ENCODE assay signal across 8 mouse cellular contexts in the genomic region with DNA sequence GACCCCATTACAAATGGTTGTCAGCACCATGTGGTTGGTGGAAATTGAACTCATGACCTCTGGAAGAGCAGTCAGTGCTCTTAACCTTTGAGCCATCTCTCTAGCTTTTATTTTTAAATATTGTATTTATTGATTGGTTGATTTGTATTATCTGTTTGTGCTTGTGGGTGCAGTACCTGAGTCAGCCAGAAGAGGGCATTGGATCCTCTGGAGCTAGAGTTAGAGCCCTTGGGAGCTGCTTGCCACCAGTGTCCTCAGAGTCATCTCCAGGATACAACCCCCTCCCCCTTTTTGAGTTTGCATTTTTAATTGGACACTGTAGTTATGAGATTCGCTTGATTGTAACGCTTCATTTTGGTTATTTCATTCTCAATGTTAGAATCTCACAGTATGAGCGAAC. TPM values are rescaled to one million over a fixed set of nuclear protein-coding genes. Genes with fewer than 3 reads are reported as not detected.
DNase-seq lines count a peak whose midpoint lies in the region; ATAC-seq and TF ChIP-seq lines count a peak whose summit lies in the region.

No protein-coding gene starts in this region.

- DNase-seq in CD4-positive, CD25-positive, alpha-beta regulatory T cell, adult 2 months (ENCODE audit: low read depth, low spot score) = peak; percentile 82
- DNase-seq in intestine, embryonic 14.5 days (ENCODE audit: low spot score) = peak; percentile 63
- DNase-seq in 3134 (ENCODE audit: extremely low read depth, insufficient read length, low spot score) = peak; percentile 16
- peak; percentile 35 for DNase-seq in c-Kit-positive CD71-negative TER-119-negative erythroid progenitor cells, embryonic 14.5 days (ENCODE audit: low read depth)
- no peak for DNase-seq in liver, embryonic 14.5 days (ENCODE audit: low read depth in 3 of 3, low spot score in 3 of 3)
- DNase-seq in spleen, postnatal 36 days (ENCODE audit: low spot score in 2 of 2) = peak; percentile 16 to 25

- no peaks in the 10 kb centered on the region for H3K36me3 ChIP-seq in intestine, embryonic 14.5 days (ENCODE audit: control insufficient read depth, insufficient read depth, low read length)
- H3K36me3 ChIP-seq in intestine, embryonic 16.5 days (ENCODE audit: control insufficient read depth, insufficient read depth, low read length) = no peaks in the 10 kb centered on the region
- no peaks in the 10 kb centered on the region for H3K36me3 ChIP-seq in liver, embryonic 14.5 days (replicated peaks; ENCODE audit: control insufficient read depth, insufficient read depth, low read depth)

- no peak overlapping the region for H3K27ac ChIP-seq in intestine, embryonic 14.5 days (ENCODE audit: low read depth)
- H3K27ac ChIP-seq in intestine, embryonic 16.5 days (ENCODE audit: low read length) = no peak overlapping the region
- no peak overlapping the region for H3K27ac ChIP-seq in liver, embryonic 14.5 days

- H3K4me2 ChIP-seq in intestine, embryonic 14.5 days (ENCODE audit: low read length) = no peak overlapping the region
- no peak overlapping the region for H3K4me2 ChIP-seq in intestine, embryonic 16.5 days (ENCODE audit: low read depth, low read length)
- no peak overlapping the region for H3K4me2 ChIP-seq in liver, embryonic 14.5 days (ENCODE audit: low read depth)

- H3K27me3 ChIP-seq in intestine, embryonic 14.5 days (replicated peaks; ENCODE audit: control insufficient read depth, insufficient read depth, low read length) = no peaks in the 10 kb centered on the region
- H3K27me3 ChIP-seq in intestine, embryonic 16.5 days (replicated peaks; ENCODE audit: control insufficient read depth, insufficient read depth, low read length) = no peaks in the 10 kb centered on the region
- no peaks in the 10 kb centered on the region for H3K27me3 ChIP-seq in liver, embryonic 14.5 days (ENCODE audit: control insufficient read depth, insufficient read depth, low read length)

- TF ChIP-seq EP300 in liver, embryonic 14.5 days (IDR thresholded peaks at IDR 0.05; ENCODE audit: low read depth) = no peak

- H3K9me3 ChIP-seq in intestine, embryonic 14.5 days (ENCODE audit: control insufficient read depth, low read length) = no peaks in the 10 kb centered on the region
- no peaks in the 10 kb centered on the region for H3K9me3 ChIP-seq in intestine, embryonic 16.5 days (ENCODE audit: control insufficient read depth, low read length)
- H3K9me3 ChIP-seq in liver, embryonic 14.5 days (ENCODE audit: control insufficient read depth, low read length) = no peaks in the 10 kb centered on the region

- H3K4me3 ChIP-seq in intestine, embryonic 14.5 days (ENCODE audit: low read depth, low read length) = no peak overlapping the region
- no peak overlapping the region for H3K4me3 ChIP-seq in intestine, embryonic 16.5 days (ENCODE audit: low read length)
- no peak overlapping the region for H3K4me3 ChIP-seq in liver, embryonic 14.5 days (ENCODE audit: insufficient read depth in 1 of 2, low read depth in 2 of 2, low read length in 2 of 2)

- H3K4me1 ChIP-seq in intestine, embryonic 14.5 days (replicated peaks; ENCODE audit: control insufficient read depth, insufficient read depth, low read length) = no peaks in the 10 kb centered on the region; the same call in 1 of the 2 replicates
- H3K4me1 ChIP-seq in intestine, embryonic 16.5 days (ENCODE audit: control insufficient read depth, insufficient read depth, low read length) = no peaks in the 10 kb centered on the region
- no peaks in the 10 kb centered on the region for H3K4me1 ChIP-seq in liver, embryonic 14.5 days (replicated peaks; ENCODE audit: control insufficient read depth in 2 of 2, insufficient read depth in 2 of 2, low read length in 1 of 2)

- TF ChIP-seq CTCF in liver, embryonic 14.5 days (IDR thresholded peaks at IDR 0.05; ENCODE audit: low read depth) = peak; percentile 77

- no peak overlapping the region for H3K9ac ChIP-seq in intestine, embryonic 14.5 days (ENCODE audit: low read length)
- no peak overlapping the region for H3K9ac ChIP-seq in intestine, embryonic 16.5 days (ENCODE audit: low read depth, low read length)
- no peak overlapping the region for H3K9ac ChIP-seq in liver, embryonic 14.5 days (replicated peaks)

- WGBS in intestine, embryonic 14.5 days = 92% methylated on average over 3 of the region's 3 CpGs
- WGBS in intestine, embryonic 16.5 days = 88% methylated on average over 3 of the region's 3 CpGs
- WGBS in liver, embryonic 14.5 days (ENCODE audit: insufficient replicate concordance) = 76% methylated on average over 3 of the region's 3 CpGs

- no peak for ATAC-seq in CD4-positive, CD25-positive, alpha-beta regulatory T cell, adult 4 months
- no peak for ATAC-seq in intestine, embryonic 14.5 days (replicated peaks; ENCODE audit: low FRiP score, low TSS enrichment, low read depth)
- ATAC-seq in intestine, embryonic 16.5 days = no peak
- no peak for ATAC-seq in liver, embryonic 14.5 days (ENCODE audit: insufficient read depth)

RNA-seq across cellular contexts. Expression of gene Znrf3, which starts 24.4 kb away (rescaled TPM):
- 10 to 100 TPM; 21.3 to 24.1 TPM for polyA plus RNA-seq in CD4-positive, CD25-positive, alpha-beta regulatory T cell, adult 4 months (2017; shearing (Covaris generic))
- 12.0 and 12.8 TPM in 2 replicates for polyA plus RNA-seq in intestine, embryonic 14.5 days (2014; fragmentation: Nextera tagmentation; extraction: Ambion mirVana)
- 6.8 and 7.3 TPM in 2 replicates for polyA plus RNA-seq in intestine, embryonic 16.5 days (2015; fragmentation: Nextera tagmentation; extraction: Ambion mirVana)
- polyA plus RNA-seq in liver, embryonic 14.5 days (2012; rRNA removed) = 1.4 and 1.5 TPM in 2 replicates
- polyA plus RNA-seq in liver, embryonic 14.5 days (2014; fragmentation: Nextera tagmentation; extraction: Ambion mirVana) = 2.3 and 2.4 TPM in 2 replicates

RNA-seq across cellular contexts. Expression of gene Xbp1, which starts 51.4 kb away (rescaled TPM):
- polyA plus RNA-seq in CD4-positive, CD25-positive, alpha-beta regulatory T cell, adult 4 months (2017; shearing (Covaris generic)) = 10 to 100 TPM; 38.9 to 44.7 TPM
- polyA plus RNA-seq in intestine, embryonic 14.5 days (2014; fragmentation: Nextera tagmentation; extraction: Ambion mirVana) = 168 and 202 TPM in 2 replicates
- 222 and 249 TPM in 2 replicates for polyA plus RNA-seq in intestine, embryonic 16.5 days (2015; fragmentation: Nextera tagmentation; extraction: Ambion mirVana)
- polyA plus RNA-seq in liver, embryonic 14.5 days (2012; rRNA removed) = 32.0 and 33.6 TPM in 2 replicates
- 87.4 and 92.5 TPM in 2 replicates for polyA plus RNA-seq in liver, embryonic 14.5 days (2014; fragmentation: Nextera tagmentation; extraction: Ambion mirVana)

Comparison
In these comparisons a context has a peak if more than half of its experiments do, and no peak if none do; other contexts are left out.
1. DNase-seq: peak in CD4-positive, CD25-positive, alpha-beta regulatory T cell, adult 2 months (single experiment), intestine, embryonic 14.5 days (single experiment), 3134 (single experiment), c-Kit-positive CD71-negative TER-119-negative erythroid progenitor cells, embryonic 14.5 days (single experiment) and spleen, postnatal 36 days (2 of 2); none in liver, embryonic 14.5 days (0 of 3).